Mouse (Mus musculus) kidney, embryonic 15.5 days (tissue): ENCODE data around the gene Gpr160. TPM values are rescaled to one million over a fixed set of nuclear protein-coding genes. Genes with fewer than 3 reads are reported as not detected.

Experiments
- ATAC-seq: fragments of 200-750 bp; cut with Nextera tagmentation; replicated peaks from 2 replicates; pipeline ENCODE4 v1.8.0; 2017; ENCODE audit warnings: moderate TSS enrichment; ENCODE audit not compliant: low FRiP score
- H3K27ac ChIP-seq: fragments of 300-500 bp; sonication (generic); 2 replicates; pipeline ENCODE4 v1.5.1; 2015; ENCODE audit warnings: mild to moderate bottlenecking, inconsistent platforms
- H3K27me3 ChIP-seq: fragments of 300-500 bp; sonication (generic); 2 replicates; pipeline ENCODE4 v1.6.1; 2015; ENCODE audit warnings: inconsistent platforms
- H3K36me3 ChIP-seq: fragments of 300-500 bp; sonication (generic); 2 replicates; pipeline ENCODE4 v1.6.1; 2015; ENCODE audit warnings: inconsistent platforms
- H3K4me1 ChIP-seq: fragments of 300-500 bp; sonication (generic); 2 replicates; pipeline ENCODE4 v1.6.1; 2015; ENCODE audit warnings: inconsistent platforms
- H3K4me2 ChIP-seq: fragments of 300-500 bp; sonication (generic); 2 replicates; pipeline ENCODE4 v1.6.1; 2015; ENCODE audit warnings: moderate library complexity, mild to moderate bottlenecking, inconsistent platforms
- H3K4me3 ChIP-seq: fragments of 300-500 bp; sonication (generic); replicated peaks from 2 replicates; pipeline ENCODE4 v1.5.1; 2015; ENCODE audit warnings: mild to moderate bottlenecking, inconsistent platforms
- H3K9ac ChIP-seq: fragments of 300-500 bp; sonication (generic); 2 replicates; pipeline ENCODE4 v1.6.1; 2015; ENCODE audit warnings: mild to moderate bottlenecking, inconsistent platforms
- H3K9me3 ChIP-seq: fragments of 300-500 bp; sonication (generic); replicated peaks from 2 replicates; pipeline ENCODE4 v1.6.1; 2016; ENCODE audit warnings: inconsistent platforms
- WGBS: fragments of 180-500 bp; shearing (Covaris S2); methylation state at CpG from one replicate; pipeline ENCODE4 v1.1.7; 2015; ENCODE audit warnings: mixed read lengths; 5-methylcytosine and 5-hydroxymethylcytosine counted together
- polyA plus RNA-seq: library from polyadenylated mRNA; unstranded; fragments of >200 nt; fragmentation: Nextera tagmentation; extraction: Ambion mirVana; gene quantifications from 2 replicates; pipeline ENCODE4 v1.2.1, GENCODE M21; 2015

The Gpr160 gene
- polyA plus RNA-seq, 1 experiment from 2014 or later = 10.8 TPM

DNA sequence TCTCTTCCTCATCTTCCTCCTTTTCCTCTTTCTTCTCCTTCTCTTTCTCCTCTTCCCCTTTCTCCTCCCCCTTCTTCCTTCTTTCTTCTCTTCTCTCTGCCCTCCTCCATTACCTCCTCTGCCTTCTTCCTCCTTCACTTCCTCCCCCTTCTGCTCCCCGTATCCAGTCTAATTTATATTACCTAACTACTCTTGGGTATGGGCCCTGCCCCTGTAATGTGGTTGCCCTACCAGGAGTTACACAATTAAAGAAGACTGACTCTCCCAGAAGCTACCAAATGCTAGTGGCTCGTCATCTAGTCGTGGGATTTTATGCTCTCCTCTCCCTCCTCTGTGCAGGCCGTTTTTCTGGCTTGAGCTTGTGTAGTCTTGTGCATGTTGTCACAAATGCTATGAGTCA is 5.0 kb downstream of the Gpr160 start:
- Histone ChIP-seq H3K4me3 (no peak overlapping the region), H3K9me3 (no peaks in the 10 kb centered on the region), H3K36me3 (no peaks in the 10 kb centered on the region), H3K4me2 (no peak overlapping the region), H3K27me3 (0 out of 2 replicates have a peak, but pooled peaks cover 5% of the 10 kb centered on the region), H3K9ac (no peak overlapping the region), H3K4me1 (peaks cover 7% of the 10 kb centered on the region; the same call in 1 of the 2 replicates), H3K27ac (no peak overlapping the region)
- WGBS = 82% methylated on average over 4 of the region's 4 CpGs
- ATAC-seq = no peak

DNA sequence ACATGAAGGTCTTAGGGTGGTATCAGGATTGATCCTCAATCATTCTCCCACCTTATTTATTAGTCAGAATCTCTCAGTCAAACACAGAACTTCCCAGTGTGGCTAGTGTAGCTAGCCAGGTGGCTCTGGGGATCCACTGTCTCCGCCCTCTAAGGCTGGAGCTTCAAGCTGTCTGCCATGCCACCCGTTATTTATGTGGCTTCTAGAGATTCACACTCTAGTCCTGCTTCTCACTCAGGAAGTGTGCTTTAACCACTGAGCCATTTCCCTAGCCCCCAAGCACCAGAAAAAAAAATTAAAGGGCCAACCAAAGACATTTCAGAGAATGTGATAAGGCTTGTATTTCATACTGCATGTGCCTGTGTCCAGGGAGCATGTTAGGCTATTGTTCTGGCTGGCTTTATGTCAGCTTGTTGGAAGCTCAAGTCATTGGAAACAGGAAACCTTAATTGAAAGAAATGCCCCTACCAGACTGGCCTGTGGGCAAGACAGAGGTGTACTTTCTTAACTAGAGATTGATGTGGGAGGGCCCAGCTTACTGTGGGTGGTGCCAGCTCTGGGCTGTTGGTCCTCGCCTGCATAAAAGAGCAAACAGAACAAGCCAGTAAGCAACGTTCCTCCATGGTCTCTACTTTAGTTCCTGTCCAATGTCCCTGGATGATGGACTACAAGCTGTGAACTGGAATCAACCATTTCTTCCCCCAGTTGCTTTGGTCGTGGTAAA is 8.1 kb downstream of the Gpr160 start:
- Histone ChIP-seq H3K9me3 (no peaks in the 10 kb centered on the region), H3K4me1 (no peaks in the 10 kb centered on the region), H3K36me3 (no peaks in the 10 kb centered on the region), H3K9ac (no peak overlapping the region), H3K27me3 (no peaks in the 10 kb centered on the region), H3K4me3 (no peak overlapping the region), H3K27ac (no peak overlapping the region), H3K4me2 (no peak overlapping the region)
- 65% methylated on average over 5 of the region's 5 CpGs for WGBS
- ATAC-seq = no peak

DNA sequence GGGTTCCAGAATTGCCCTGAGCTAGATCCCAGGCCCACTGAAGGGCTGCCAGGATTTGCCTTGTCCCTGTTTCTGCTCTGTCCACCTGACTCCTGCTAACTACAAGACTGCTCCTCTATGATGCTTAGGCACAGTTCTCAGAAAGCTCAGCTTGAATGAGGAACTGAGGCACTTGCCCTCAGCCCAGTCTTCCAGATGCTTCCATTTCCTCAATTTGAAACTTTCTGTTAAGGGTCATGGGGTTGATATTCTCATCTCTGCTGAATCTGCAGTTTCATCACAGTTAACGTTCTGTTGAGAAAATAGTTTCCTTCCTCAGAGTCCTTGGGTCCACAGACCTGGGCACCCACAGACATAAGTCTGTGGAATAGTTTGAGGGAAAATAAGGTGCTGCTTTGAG is 8.9 kb downstream of the Gpr160 start:
- H3K4me1 ChIP-seq = no peaks in the 10 kb centered on the region
- no peaks in the 10 kb centered on the region for H3K27me3 ChIP-seq
- H3K9ac ChIP-seq = no peak overlapping the region
- H3K36me3 ChIP-seq = no peaks in the 10 kb centered on the region
- H3K9me3 ChIP-seq = no peaks in the 10 kb centered on the region
- no peak overlapping the region for H3K4me3 ChIP-seq
- WGBS = 80% methylated on average over 1 of the region's 1 CpGs
- H3K27ac ChIP-seq = no peak overlapping the region
- ATAC-seq = no peak
- H3K4me2 ChIP-seq = no peak overlapping the region

DNA sequence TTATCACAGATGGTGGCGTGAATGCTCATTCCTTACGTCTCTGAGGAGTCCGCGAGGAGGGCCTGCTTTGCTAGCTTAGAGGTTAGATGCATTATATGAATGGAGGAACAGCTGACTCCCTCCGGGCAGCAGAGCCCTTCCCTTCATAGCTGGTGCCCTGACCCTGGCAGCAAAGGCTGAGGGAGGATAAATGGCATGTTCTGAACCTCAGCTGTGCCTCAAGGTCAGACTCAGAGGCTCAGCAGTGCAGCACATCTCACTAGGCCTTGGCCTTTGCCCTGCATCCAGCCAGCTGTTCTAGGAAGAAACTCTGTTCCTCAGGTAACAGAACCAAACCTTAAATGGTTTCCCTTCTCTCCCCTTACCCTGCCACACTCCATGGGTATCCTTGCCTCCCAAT is 12.4 kb downstream of the Gpr160 start:
- no peaks in the 10 kb centered on the region for H3K36me3 ChIP-seq
- H3K4me3 ChIP-seq = no peak overlapping the region
- no peak for ATAC-seq
- H3K9me3 ChIP-seq = no peaks in the 10 kb centered on the region
- no peaks in the 10 kb centered on the region for H3K27me3 ChIP-seq
- WGBS = 69% methylated on average over 5 of the region's 5 CpGs
- no peaks in the 10 kb centered on the region for H3K4me1 ChIP-seq
- no peak overlapping the region for H3K27ac ChIP-seq
- no peak overlapping the region for H3K4me2 ChIP-seq
- no peak overlapping the region for H3K9ac ChIP-seq

DNA sequence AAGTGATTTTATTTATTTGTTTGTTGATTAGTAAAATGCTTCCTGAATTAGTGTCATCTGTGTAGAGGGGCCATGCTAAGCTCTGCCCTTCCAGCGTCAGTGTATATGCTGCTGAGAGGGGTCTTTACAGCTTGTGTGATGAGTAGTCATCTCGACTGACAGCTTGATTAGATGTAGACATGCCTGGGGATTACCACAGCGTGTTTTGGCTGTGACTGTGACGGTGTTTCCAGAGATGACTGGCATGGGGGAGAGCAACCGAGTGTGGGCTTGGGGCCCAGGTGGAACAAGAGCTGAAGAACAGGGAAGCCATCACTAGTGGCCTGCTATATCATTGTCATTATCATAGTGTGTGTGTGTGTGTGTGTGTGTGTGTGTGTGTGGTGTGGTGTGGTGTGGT is 12.9 kb downstream of the Gpr160 start:
- ATAC-seq = no peak
- no peak overlapping the region for H3K27ac ChIP-seq
- H3K27me3 ChIP-seq = no peaks in the 10 kb centered on the region
- H3K4me1 ChIP-seq = no peaks in the 10 kb centered on the region
- H3K36me3 ChIP-seq = no peaks in the 10 kb centered on the region
- WGBS = 73% methylated on average over 5 of the region's 5 CpGs
- no peak overlapping the region for H3K4me3 ChIP-seq
- H3K9me3 ChIP-seq = no peaks in the 10 kb centered on the region
- no peak overlapping the region for H3K9ac ChIP-seq
- H3K4me2 ChIP-seq = no peak overlapping the region

DNA sequence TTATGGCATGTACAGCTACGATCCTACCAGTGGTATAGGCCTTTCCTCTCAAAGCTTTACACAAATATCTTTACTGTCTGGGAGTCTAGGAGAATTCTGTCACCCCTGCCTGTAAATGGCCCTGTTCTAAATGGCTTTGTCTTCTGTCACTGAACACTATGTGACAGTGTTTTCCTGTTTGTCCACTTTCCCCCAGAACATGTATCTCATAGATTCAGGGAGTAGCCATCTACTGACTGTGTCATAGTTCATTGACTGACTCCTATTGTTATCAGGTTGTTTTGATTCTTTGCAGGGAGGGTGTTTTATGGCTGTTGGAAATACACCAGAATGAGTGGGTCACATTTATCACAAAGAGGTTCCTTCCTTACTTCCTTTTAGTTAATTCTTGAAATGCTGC is 14.2 kb downstream of the Gpr160 start:
- no peaks in the 10 kb centered on the region for H3K36me3 ChIP-seq
- H3K9me3 ChIP-seq = no peaks in the 10 kb centered on the region
- WGBS = 76% methylated on average over 1 of the region's 1 CpGs
- H3K4me2 ChIP-seq = no peak overlapping the region
- H3K4me1 ChIP-seq = no peaks in the 10 kb centered on the region
- no peak overlapping the region for H3K4me3 ChIP-seq
- ATAC-seq = no peak
- H3K27ac ChIP-seq = no peak overlapping the region
- H3K9ac ChIP-seq = no peak overlapping the region
- no peaks in the 10 kb centered on the region for H3K27me3 ChIP-seq

DNA sequence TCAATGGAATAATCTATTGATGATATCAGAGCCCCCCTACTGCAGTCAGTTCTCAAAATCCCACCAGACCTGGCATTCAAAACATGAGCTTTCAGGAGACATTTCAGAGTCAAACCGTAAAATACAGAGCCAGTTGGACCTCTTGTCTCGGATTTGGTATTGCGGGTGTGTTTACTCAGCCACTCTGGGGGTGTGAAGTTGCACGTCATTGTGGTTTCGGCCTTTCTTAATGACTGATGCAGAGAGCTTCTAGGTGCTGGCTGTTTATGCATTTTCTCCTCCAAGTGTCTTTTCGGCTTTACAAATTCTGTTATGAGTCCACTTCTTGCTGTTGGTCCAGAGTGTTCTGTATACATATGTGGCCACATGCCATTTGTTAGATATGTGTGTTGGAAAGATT is 21.0 kb downstream of the Gpr160 start:
- WGBS = 46% methylated on average over 6 of the region's 6 CpGs
- H3K9ac ChIP-seq = no peak overlapping the region
- H3K36me3 ChIP-seq = no peaks in the 10 kb centered on the region
- H3K27ac ChIP-seq = no peak overlapping the region
- ATAC-seq = no peak
- H3K9me3 ChIP-seq = no peaks in the 10 kb centered on the region
- H3K4me1 ChIP-seq = no peaks in the 10 kb centered on the region
- H3K4me2 ChIP-seq = no peak overlapping the region
- no peaks in the 10 kb centered on the region for H3K27me3 ChIP-seq
- no peak overlapping the region for H3K4me3 ChIP-seq

DNA sequence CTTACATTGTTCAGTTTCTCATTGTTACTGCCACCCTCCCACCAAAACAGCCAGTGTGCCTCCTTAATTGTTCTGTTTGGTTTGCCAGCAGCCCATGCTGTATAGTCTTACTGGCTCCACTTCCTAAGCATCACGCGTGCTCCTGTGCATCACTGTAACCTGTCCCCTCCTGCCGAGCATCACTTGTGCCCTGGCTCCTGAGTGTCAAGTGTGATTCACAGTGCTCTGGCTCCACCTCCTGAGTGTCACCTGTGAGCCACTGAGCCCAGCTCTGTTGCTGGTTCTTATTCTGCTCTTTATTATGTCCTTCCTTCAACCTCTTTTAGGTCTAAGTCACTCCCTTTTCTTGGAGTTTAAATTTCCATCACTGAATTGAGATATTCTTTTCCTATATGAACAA is 31.7 kb downstream of the Gpr160 start:
- ATAC-seq = no peak
- Histone ChIP-seq H3K9me3 (no peaks in the 10 kb centered on the region), H3K9ac (no peak overlapping the region), H3K36me3 (no peaks in the 10 kb centered on the region), H3K4me1 (no peaks in the 10 kb centered on the region), H3K27ac (no peak overlapping the region), H3K4me2 (no peak overlapping the region), H3K4me3 (no peak overlapping the region), H3K27me3 (no peaks in the 10 kb centered on the region)
- WGBS = 79% methylated on average over 3 of the region's 3 CpGs

DNA sequence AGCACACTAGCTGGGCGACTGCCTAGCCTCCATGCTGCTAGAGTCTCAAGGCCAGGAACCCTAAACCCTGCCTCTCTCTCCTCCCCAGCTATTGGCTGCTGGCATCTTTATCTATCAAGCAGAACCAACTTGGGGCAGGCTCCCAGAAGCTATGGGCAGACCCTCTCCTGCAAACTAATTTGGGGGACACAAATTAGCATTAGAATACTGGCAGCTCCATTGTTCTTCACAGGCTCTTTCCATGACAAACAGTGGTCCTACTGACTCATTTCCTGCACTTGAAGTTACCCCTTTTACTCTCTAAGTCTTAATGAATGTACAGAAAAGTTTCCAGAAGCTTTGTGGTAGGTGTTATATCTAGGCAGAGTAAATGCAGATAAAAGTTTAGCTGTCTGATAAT is 33.3 kb downstream of the Gpr160 start:
- no peaks in the 10 kb centered on the region for H3K9me3 ChIP-seq
- 26% methylated on average over 1 of the region's 1 CpGs for WGBS

DNA sequence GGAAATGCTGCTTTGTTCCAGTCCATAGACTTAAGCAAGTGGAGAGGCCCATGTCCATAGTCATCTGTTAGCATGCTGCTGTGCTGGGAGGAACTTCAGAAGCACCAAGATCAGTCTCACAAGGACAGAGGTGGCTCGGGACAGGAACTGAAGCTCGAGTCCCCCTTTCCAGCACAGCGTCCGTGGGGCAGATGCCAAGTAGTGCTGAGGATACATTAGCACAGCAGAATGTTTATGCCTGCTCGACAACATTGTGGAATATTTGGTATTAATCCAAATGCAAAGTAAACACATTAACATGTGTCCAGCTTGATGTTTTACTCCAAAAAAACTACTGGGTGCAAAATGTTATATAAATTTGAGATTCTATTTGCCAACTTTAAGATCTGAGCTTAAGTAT is 41.0 kb downstream of the Gpr160 start:
- WGBS = 62% methylated on average over 5 of the region's 5 CpGs
- no peak overlapping the region for H3K4me3 ChIP-seq
- no peak for ATAC-seq
- H3K27ac ChIP-seq = no peak overlapping the region
- H3K27me3 ChIP-seq = no peaks in the 10 kb centered on the region
- peaks cover 39% of the 10 kb centered on the region for H3K36me3 ChIP-seq
- H3K4me1 ChIP-seq = no peaks in the 10 kb centered on the region
- no peaks in the 10 kb centered on the region for H3K9me3 ChIP-seq
- no peak overlapping the region for H3K4me2 ChIP-seq
- H3K9ac ChIP-seq = no peak overlapping the region

More for the DNA sequence above, 33.3 kb downstream of the Gpr160 start:
- Histone ChIP-seq H3K36me3 (0 out of 2 replicates have a peak, but pooled peaks cover 4% of the 10 kb centered on the region), H3K4me3 (no peak overlapping the region), H3K4me1 (no peaks in the 10 kb centered on the region), H3K27me3 (no peaks in the 10 kb centered on the region), H3K4me2 (no peak overlapping the region), H3K9ac (no peak overlapping the region), H3K27ac (no peak overlapping the region)
- ATAC-seq = no peak

DNA sequence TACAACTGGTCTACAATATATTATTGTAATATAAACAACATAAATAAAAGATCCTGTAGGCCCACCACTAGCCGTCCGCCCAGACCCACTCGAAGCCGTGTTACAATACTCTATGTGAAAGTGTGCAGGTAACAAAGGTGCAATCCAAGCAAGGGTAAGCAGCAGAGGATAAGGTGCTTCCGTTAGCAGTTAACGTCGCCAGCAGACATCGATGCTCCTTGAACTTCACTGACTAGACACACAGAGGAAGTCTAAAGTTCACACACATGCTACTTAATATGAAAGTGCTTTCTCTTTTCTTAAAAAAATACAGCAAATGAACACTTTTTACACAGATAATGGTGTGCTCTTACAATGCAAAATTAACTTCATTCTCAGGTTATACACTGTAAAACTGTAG is 43.7 kb downstream of the Gpr160 start:
- Histone ChIP-seq H3K9ac (no peak overlapping the region), H3K4me1 (no peaks in the 10 kb centered on the region), H3K27me3 (no peaks in the 10 kb centered on the region), H3K4me2 (no peak overlapping the region), H3K9me3 (no peaks in the 10 kb centered on the region), H3K27ac (no peak overlapping the region), H3K4me3 (no peak overlapping the region), H3K36me3 (peaks cover 51% of the 10 kb centered on the region)
- WGBS = 88% methylated on average over 8 of the region's 8 CpGs
- no peak for ATAC-seq

DNA sequence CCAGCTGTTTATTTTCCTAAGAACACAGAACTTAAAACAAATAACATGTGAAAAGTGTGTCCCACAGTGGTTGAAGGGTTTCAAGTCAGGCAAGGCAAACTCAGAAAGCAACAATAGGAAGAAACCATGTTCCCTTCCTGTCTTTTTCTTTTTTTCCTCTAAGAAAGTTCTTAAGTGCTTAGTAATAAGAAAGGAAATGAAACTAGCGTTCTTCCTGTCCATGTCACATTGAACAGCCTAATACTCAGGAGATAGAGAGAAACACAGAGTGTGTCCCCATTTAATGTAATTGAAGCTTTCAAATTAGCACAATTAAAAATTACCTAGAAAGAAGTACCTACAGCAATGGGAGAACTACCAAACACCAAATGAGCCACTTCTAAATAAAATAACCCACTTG is 48.9 kb downstream of the Gpr160 start:
- H3K4me3 ChIP-seq = no peak overlapping the region
- no peak overlapping the region for H3K9ac ChIP-seq
- no peaks in the 10 kb centered on the region for H3K27me3 ChIP-seq
- ATAC-seq = no peak
- H3K27ac ChIP-seq = no peak overlapping the region
- H3K36me3 ChIP-seq = peaks cover 70% of the 10 kb centered on the region
- no peaks in the 10 kb centered on the region for H3K9me3 ChIP-seq
- WGBS = 87% methylated on average over 1 of the region's 1 CpGs
- H3K4me1 ChIP-seq = no peaks in the 10 kb centered on the region
- H3K4me2 ChIP-seq = no peak overlapping the region

DNA sequence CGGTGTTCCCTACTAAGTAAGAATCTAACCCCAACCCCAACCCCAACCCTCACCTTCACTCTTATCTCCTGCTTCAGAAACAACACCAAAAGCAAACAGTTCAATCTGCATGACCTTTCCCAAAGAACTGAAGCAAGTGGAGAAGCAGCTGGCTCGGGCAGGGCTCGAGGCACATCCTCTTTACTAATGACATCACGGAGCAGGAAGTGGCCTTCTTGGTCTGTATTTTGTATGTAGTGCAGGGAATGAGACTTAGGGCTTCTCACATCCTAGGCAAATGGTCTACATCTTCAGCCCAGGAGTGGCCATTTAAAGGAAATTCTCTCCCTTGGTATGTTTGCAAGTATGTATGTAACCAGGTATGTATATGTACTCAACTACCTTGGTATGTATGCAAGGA is 61.4 kb downstream of the Gpr160 start:
- Histone ChIP-seq H3K4me1 (no peaks in the 10 kb centered on the region), H3K27me3 (no peaks in the 10 kb centered on the region), H3K9me3 (no peaks in the 10 kb centered on the region), H3K36me3 (peaks cover 87% of the 10 kb centered on the region), H3K4me3 (no peak overlapping the region), H3K27ac (no peak overlapping the region), H3K9ac (no peak overlapping the region), H3K4me2 (no peak overlapping the region)
- WGBS = 78% methylated on average over 4 of the region's 4 CpGs
- ATAC-seq = no peak
